Mouse (Mus musculus): Measurements from ENCODE around the gene Polg2. TPM values are rescaled to one million over a fixed set of nuclear protein-coding genes. Genes with fewer than 3 reads are reported as not detected.

Gene Polg2
- polyA plus RNA-seq, 1 experiment from 2014 or later, result 9.0 TPM

DNA sequence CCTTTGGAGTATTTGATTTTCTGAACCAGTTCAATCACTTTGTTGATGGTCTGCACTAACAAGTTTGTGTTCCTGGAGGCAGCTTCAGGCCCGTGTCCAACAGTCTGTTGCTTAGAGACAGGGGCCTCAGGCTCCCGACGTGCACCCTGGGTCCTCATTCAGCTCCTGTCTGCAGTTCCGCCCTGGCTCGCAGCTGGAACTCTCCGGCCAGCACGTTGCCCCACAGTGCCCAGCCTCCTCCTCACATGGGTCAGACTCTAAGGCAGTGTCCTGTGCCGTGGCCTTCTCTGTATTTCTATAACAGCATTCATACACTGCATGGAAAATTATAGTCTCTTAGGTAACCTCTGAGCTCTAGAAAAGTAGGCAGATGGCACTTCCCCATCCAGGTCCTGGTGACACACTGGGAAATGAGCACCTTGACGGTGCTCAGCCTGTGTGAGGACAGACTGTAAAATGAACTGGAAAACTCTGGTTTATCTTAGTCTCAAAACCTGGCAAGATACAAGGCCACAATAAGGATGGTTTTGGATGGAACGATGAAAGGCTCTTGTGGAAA lies 22.8 kb upstream of the Polg2 start:
- Histone ChIP-seq H3K4me2 (replicated peaks; ENCODE audit: low read depth, low read length) (no peak overlapping the region), H3K4me1 (ENCODE audit: insufficient read depth, low read depth, low read length) (no peaks in the 10 kb centered on the region), H3K27me3 (replicated peaks; ENCODE audit: insufficient read depth, low read length) (no peaks in the 10 kb centered on the region), H3K27ac (ENCODE audit: low read length) (no peak overlapping the region), H3K4me3 (ENCODE audit: low read depth, low read length) (no peak overlapping the region), H3K36me3 (ENCODE audit: insufficient read depth, low read length) (peaks cover 44% of the 10 kb centered on the region), H3K9ac (replicated peaks; ENCODE audit: low read depth) (no peak overlapping the region), H3K9me3 (ENCODE audit: low read length) (no peaks in the 10 kb centered on the region)
- TF ChIP-seq CTCF (IDR thresholded peaks at IDR 0.05) (no peak), EP300 (IDR thresholded peaks at IDR 0.05) (no peak)
- 79% methylated on average over 10 of the region's 10 CpGs for WGBS
- no peak for ATAC-seq
- no peak for DNase-seq (ENCODE audit: low spot score)

- no peaks in the 10 kb centered on the region for H3K9me3 ChIP-seq (ENCODE audit: low read length)
- no peak overlapping the region for H3K4me2 ChIP-seq (replicated peaks; ENCODE audit: low read depth, low read length)
- H3K27me3 ChIP-seq (replicated peaks; ENCODE audit: insufficient read depth, low read length), result no peaks in the 10 kb centered on the region
- no peak overlapping the region for H3K4me3 ChIP-seq (ENCODE audit: low read depth, low read length)
- ATAC-seq (peak; percentile 76), DNase-seq (ENCODE audit: low spot score) (peak; percentile 74)
- peak; percentile 35; the same call in 1 of the 2 replicates for TF ChIP-seq EP300 (IDR thresholded peaks at IDR 0.05)
- TF ChIP-seq CTCF (IDR thresholded peaks at IDR 0.05), result no peak
- H3K36me3 ChIP-seq (ENCODE audit: insufficient read depth, low read length), result peaks cover 24% of the 10 kb centered on the region
- no peak overlapping the region for H3K9ac ChIP-seq (replicated peaks; ENCODE audit: low read depth)
- peak overlapping the region; percentile 32; the same call in 1 of the 2 replicates for H3K27ac ChIP-seq (ENCODE audit: low read length)
- WGBS, result 36% methylated on average over 9 of the region's 9 CpGs
- no peaks in the 10 kb centered on the region for H3K4me1 ChIP-seq (ENCODE audit: insufficient read depth, low read depth, low read length)
Measured at GRCm38 (mm10) chr11:106795679-106796078, 16.3 kb upstream of the Polg2 start.

DNA sequence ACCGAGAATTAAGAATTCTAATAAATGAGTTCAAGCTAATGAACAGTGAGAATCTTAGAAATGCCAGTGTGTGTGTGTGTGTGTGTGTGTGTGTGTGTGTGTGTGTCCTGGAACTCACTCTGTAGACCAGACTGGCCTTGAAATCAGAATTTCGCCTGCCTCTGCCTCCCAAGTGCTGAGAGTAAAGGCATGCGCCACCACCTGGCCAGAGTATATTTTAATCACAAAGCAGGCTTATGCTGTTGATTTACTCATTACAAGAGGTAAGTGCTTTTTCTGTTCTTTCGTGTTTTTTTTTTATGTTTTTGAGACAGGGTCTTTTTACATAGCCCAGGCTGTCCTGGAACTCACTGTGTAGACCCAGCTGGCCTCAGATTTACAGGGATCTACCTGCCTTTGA lies 14.5 kb upstream of the Polg2 start:
- no peaks in the 10 kb centered on the region for H3K4me1 ChIP-seq (ENCODE audit: insufficient read depth, low read depth, low read length)
- H3K27ac ChIP-seq (ENCODE audit: low read length), result no peak overlapping the region
- H3K36me3 ChIP-seq (ENCODE audit: insufficient read depth, low read length), result peaks cover 18% of the 10 kb centered on the region
- H3K9me3 ChIP-seq (ENCODE audit: low read length), result no peaks in the 10 kb centered on the region
- no peak overlapping the region for H3K4me3 ChIP-seq (ENCODE audit: low read depth, low read length)
- H3K9ac ChIP-seq (replicated peaks; ENCODE audit: low read depth), result no peak overlapping the region
- ATAC-seq (no peak), DNase-seq (ENCODE audit: low spot score) (no peak)
- no peaks in the 10 kb centered on the region for H3K27me3 ChIP-seq (replicated peaks; ENCODE audit: insufficient read depth, low read length)
- 83% methylated on average over 4 of the region's 4 CpGs for WGBS
- no peak overlapping the region for H3K4me2 ChIP-seq (replicated peaks; ENCODE audit: low read depth, low read length)
- TF ChIP-seq CTCF (IDR thresholded peaks at IDR 0.05), result peak; percentile 27; the same call in 1 of the 2 replicates
- TF ChIP-seq EP300 (IDR thresholded peaks at IDR 0.05), result no peak

- Histone ChIP-seq H3K9ac (replicated peaks; ENCODE audit: low read depth) (peak overlapping the region; percentile 99), H3K9me3 (ENCODE audit: low read length) (no peaks in the 10 kb centered on the region), H3K27ac (ENCODE audit: low read length) (peak overlapping the region; percentile 97), H3K4me1 (ENCODE audit: insufficient read depth, low read depth, low read length) (no peaks in the 10 kb centered on the region), H3K27me3 (replicated peaks; ENCODE audit: insufficient read depth, low read length) (no peaks in the 10 kb centered on the region), H3K36me3 (ENCODE audit: insufficient read depth, low read length) (peaks cover 21% of the 10 kb centered on the region), H3K4me2 (replicated peaks; ENCODE audit: low read depth, low read length) (peak overlapping the region; percentile 68), H3K4me3 (ENCODE audit: low read depth, low read length) (peak overlapping the region; percentile 81)
- ATAC-seq (no peak), DNase-seq (ENCODE audit: low spot score) (peak; percentile 61)
- under 1% methylated on average over 6 of the region's 6 CpGs for WGBS
- TF ChIP-seq CTCF (IDR thresholded peaks at IDR 0.05) (no peak), EP300 (IDR thresholded peaks at IDR 0.05) (no peak)
Measured at GRCm38 (mm10) chr11:106789649-106790048, 10.3 kb upstream of the Polg2 start.

- peak within 1 kb of the TSS; percentile 68 for H3K4me2 ChIP-seq (replicated peaks; ENCODE audit: low read depth, low read length)
- WGBS, result under 1% methylated on average over 58 of the region's 58 CpGs
- no peaks in the 10 kb centered on the region for H3K27me3 ChIP-seq (replicated peaks; ENCODE audit: insufficient read depth, low read length)
- no peaks in the 10 kb centered on the region for H3K4me1 ChIP-seq (ENCODE audit: insufficient read depth, low read depth, low read length)
- TF ChIP-seq CTCF (IDR thresholded peaks at IDR 0.05), result peak; percentile 66
- TF ChIP-seq EP300 (IDR thresholded peaks at IDR 0.05), result no peak; the same call in 1 of the 2 replicates
- DNase-seq (ENCODE audit: low spot score) (peak; percentile 99), ATAC-seq (peak; percentile 90)
- H3K9me3 ChIP-seq (ENCODE audit: low read length), result no peaks in the 10 kb centered on the region
- H3K27ac ChIP-seq (ENCODE audit: low read length), result peak within 1 kb of the TSS; percentile 97
- peak within 1 kb of the TSS; percentile 99 for H3K9ac ChIP-seq (replicated peaks; ENCODE audit: low read depth)
- peak within 1 kb of the TSS; percentile 81 for H3K4me3 ChIP-seq (ENCODE audit: low read depth, low read length)
- H3K36me3 ChIP-seq (ENCODE audit: insufficient read depth, low read length), result peaks cover 17% of the 10 kb centered on the region; the same call in 1 of the 2 replicates
Measured at GRCm38 (mm10) chr11:106788775-106789459, 9.6 kb upstream of the Polg2 start, which contains the start of the genes Ddx5 and Cep95. Gene Ddx5 (minus strand): TSS chr11:106789185. Gene Cep95 (plus strand): TSS chr11:106789252.

DNA sequence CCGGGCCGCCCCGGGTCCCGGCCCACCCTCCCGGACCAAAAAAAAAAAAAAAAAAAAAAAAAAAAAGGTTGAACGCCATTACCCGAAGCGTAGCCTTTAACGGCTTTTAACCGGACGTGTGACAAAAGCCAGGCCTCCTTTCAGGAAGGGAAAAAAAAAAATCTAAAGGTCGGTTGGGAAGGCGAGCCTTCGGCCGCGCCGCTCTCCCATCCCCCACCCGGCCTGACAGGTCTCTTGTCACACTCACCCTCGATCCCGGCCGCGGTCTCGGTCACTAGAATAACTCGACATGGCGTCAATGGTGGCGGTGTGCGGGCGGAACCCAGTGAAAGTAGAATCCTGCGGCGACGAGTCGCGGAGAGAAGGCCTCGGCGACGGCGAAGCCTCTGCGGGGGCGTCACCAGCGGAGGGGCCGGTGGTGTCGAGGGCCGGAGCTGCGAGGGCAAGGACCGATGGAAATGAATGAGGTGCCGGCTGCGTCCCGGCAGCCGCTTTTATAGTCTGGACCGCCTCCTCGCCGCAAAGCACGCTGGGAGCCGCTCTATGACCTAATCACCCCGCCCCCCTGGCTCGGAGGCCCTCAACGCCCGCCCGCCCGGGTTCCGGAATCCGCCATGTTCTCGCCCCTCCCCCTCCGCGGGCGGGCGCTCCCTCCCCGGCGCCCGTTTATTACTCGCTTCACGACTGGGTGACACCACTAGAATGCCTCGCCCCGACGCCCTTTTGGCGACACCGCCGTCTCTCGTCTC lies 8.9 kb upstream of the Polg2 start:
- Histone ChIP-seq H3K9me3 (ENCODE audit: low read length) (no peaks in the 10 kb centered on the region), H3K4me1 (ENCODE audit: insufficient read depth, low read depth, low read length) (no peaks in the 10 kb centered on the region), H3K27me3 (replicated peaks; ENCODE audit: insufficient read depth, low read length) (no peaks in the 10 kb centered on the region), H3K4me3 (ENCODE audit: low read depth, low read length) (peak overlapping the region; percentile 81), H3K36me3 (ENCODE audit: insufficient read depth, low read length) (peaks cover 24% of the 10 kb centered on the region; the same call in 1 of the 2 replicates), H3K4me2 (replicated peaks; ENCODE audit: low read depth, low read length) (peak overlapping the region; percentile 68), H3K9ac (replicated peaks; ENCODE audit: low read depth) (peak overlapping the region; percentile 99), H3K27ac (ENCODE audit: low read length) (peak overlapping the region; percentile 97)
- ATAC-seq, result peak; percentile 76
- DNase-seq (ENCODE audit: low spot score), result peak; percentile 98
- TF ChIP-seq CTCF (IDR thresholded peaks at IDR 0.05), result no peak
- TF ChIP-seq EP300 (IDR thresholded peaks at IDR 0.05), result peak; percentile 78; the same call in 1 of the 2 replicates
- WGBS, result under 1% methylated on average over 65 of the region's 79 CpGs
